Mouse (Mus musculus) brain, embryonic 14.5 days (tissue): ENCODE data around the gene Crtc1.

Experiments
- CTCF ChIP-seq: fragments of 200-500 bp; IDR thresholded peaks from 2 replicates; pipeline ENCODE4 v1.5.1; 2012; ENCODE audit warnings: inconsistent platforms, mild to moderate bottlenecking, moderate library complexity, borderline replicate concordance; ENCODE audit not compliant: insufficient read depth, insufficient read length; ENCODE audit errors: extremely low read depth
- POLR2A ChIP-seq: fragments of 200-500 bp; IDR thresholded peaks from 2 replicates; pipeline ENCODE4 v1.6.1; 2012; ENCODE audit warnings: mild to moderate bottlenecking, inconsistent platforms, borderline replicate concordance; ENCODE audit not compliant: poor library complexity, insufficient read depth, insufficient read length, severe bottlenecking; ENCODE audit errors: extremely low read depth

- no peak for TF ChIP-seq CTCF
- TF ChIP-seq POLR2A = no peak
These were observed 91.9 kb downstream of the Crtc1 start for GRCm38 (mm10) chr8:70347443-70347842.
